ENCODE assay signal across 13 mouse cellular contexts in the genomic region with DNA sequence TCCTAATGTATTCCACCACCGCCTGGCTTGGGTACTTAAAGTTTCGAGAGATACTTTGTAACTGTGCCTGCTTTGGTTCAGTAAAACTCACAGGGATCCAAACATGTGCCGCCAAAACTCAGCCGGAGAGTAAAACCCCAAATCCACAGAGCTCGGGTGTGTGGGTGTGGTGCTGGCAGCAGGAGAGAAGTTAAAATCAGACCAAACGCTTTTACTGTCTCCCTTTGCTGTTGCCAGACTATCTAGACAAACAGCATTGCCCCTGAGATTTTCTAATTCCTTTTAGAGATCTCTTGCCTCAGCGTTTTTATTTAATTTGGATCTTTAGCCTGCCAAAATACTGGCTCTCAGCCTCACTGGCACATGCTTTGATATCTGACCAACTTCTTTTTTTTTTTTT. TPM values are rescaled to one million over a fixed set of nuclear protein-coding genes. Genes with fewer than 3 reads are reported as not detected.
A peak's percentile ranks its signal among the peaks of the same experiment; 100 is the strongest.
DNase-seq lines count a peak whose midpoint lies in the region; ATAC-seq lines count a peak whose summit lies in the region.
"Had no signal": no experiment of that assay in that cellular context is flagged by ENCODE, and none has a peak within 500 bp of the region (broad histone marks: within the 10 kb centered on the region; RNA-seq: fewer than 3 reads in every experiment).

No protein-coding gene starts in this region.

- H3K36me3 ChIP-seq in embryonic facial prominence, embryonic 13.5 days = no peaks in the 10 kb centered on the region
- H3K36me3 ChIP-seq in embryonic facial prominence, embryonic 10.5 days (replicated peaks) = no peaks in the 10 kb centered on the region
- H3K36me3 ChIP-seq: embryonic facial prominence, embryonic 12.5 days; G1E; intestine, embryonic 15.5 days had no signal

- H3K4me1 ChIP-seq in embryonic facial prominence, embryonic 13.5 days = peaks cover 9% of the 10 kb centered on the region; the same call in 1 of the 2 replicates
- H3K4me1 ChIP-seq in embryonic facial prominence, embryonic 10.5 days = no peaks in the 10 kb centered on the region; the same call in 1 of the 2 replicates
- H3K4me1 ChIP-seq: embryonic facial prominence, embryonic 12.5 days; intestine, embryonic 15.5 days had no signal

- H3K4me3 ChIP-seq in embryonic facial prominence, embryonic 13.5 days = no peak overlapping the region
- H3K4me3 ChIP-seq in embryonic facial prominence, embryonic 10.5 days = no peak overlapping the region
- H3K4me3 ChIP-seq: embryonic facial prominence, embryonic 12.5 days; intestine, embryonic 15.5 days had no signal

- H3K27ac ChIP-seq in embryonic facial prominence, embryonic 13.5 days = peak overlapping the region; percentile 68
- no peak overlapping the region for H3K27ac ChIP-seq in embryonic facial prominence, embryonic 10.5 days (replicated peaks)
- H3K27ac ChIP-seq: embryonic facial prominence, embryonic 12.5 days; intestine, embryonic 15.5 days had no signal

- 0 out of 2 replicates have a peak, but pooled peaks cover 3% of the 10 kb centered on the region for H3K27me3 ChIP-seq in embryonic facial prominence, embryonic 13.5 days
- no peaks in the 10 kb centered on the region; the same call in 1 of the 2 replicates for H3K27me3 ChIP-seq in embryonic facial prominence, embryonic 10.5 days (replicated peaks; ENCODE audit: low read depth, poor library complexity, severe bottlenecking)
- H3K27me3 ChIP-seq: embryonic facial prominence, embryonic 12.5 days; intestine, embryonic 15.5 days had no signal

- H3K9ac ChIP-seq in embryonic facial prominence, embryonic 13.5 days = no peak overlapping the region
- H3K9ac ChIP-seq: embryonic facial prominence, embryonic 12.5 days; intestine, embryonic 15.5 days had no signal

- DNase-seq in embryonic facial prominence, embryonic 10.5 days (ENCODE audit: low spot score) = no peak
- peak; percentile 9 for DNase-seq in urinary bladder, postnatal 14 days (ENCODE audit: low spot score)
- no peak for DNase-seq in urinary bladder, postnatal 4 days (ENCODE audit: low spot score in 2 of 2)
- peak; percentile 36 to 44 for DNase-seq in left cerebral cortex, postnatal 10 days (ENCODE audit: extremely low spot score in 1 of 2, low spot score in 2 of 2)
- no peak for DNase-seq in cerebellum, postnatal 25 days
- DNase-seq in natural killer cell, adult 2 months (ENCODE audit: low spot score in 2 of 2) = no peak
- DNase-seq: cerebellum, adult 2 months; kidney, postnatal 4 days had no signal

- no peak overlapping the region for H3K4me2 ChIP-seq in embryonic facial prominence, embryonic 13.5 days
- H3K4me2 ChIP-seq: embryonic facial prominence, embryonic 12.5 days; intestine, embryonic 15.5 days had no signal

- intact Hi-C loops in left cerebral cortex, postnatal 10 days (cut with DNase I) = no loop called here

- WGBS in embryonic facial prominence, embryonic 13.5 days = 35% methylated on average over 7 of the region's 7 CpGs
- 84% methylated on average over 7 of the region's 7 CpGs for WGBS in embryonic facial prominence, embryonic 10.5 days

- no peak for ATAC-seq in embryonic facial prominence, embryonic 13.5 days (ENCODE audit: insufficient number of reproducible peaks, insufficient read depth, low FRiP score, low TSS enrichment, low read depth)
- no peak for ATAC-seq in megakaryocyte progenitor cell, adult 5-6 weeks (replicated peaks; ENCODE audit: poor library complexity)
- ATAC-seq: intestine, embryonic 15.5 days had no signal

- no peaks in the 10 kb centered on the region for H3K9me3 ChIP-seq in embryonic facial prominence, embryonic 13.5 days
- no peaks in the 10 kb centered on the region for H3K9me3 ChIP-seq in embryonic facial prominence, embryonic 10.5 days
- H3K9me3 ChIP-seq: embryonic facial prominence, embryonic 12.5 days; G1E; intestine, embryonic 15.5 days had no signal

RNA-seq across cellular contexts. Expression of a gene that starts 8.5 kb away (rescaled TPM):
- 1,080 and 1,089 TPM in 2 replicates for polyA plus RNA-seq in embryonic facial prominence, embryonic 13.5 days (2015; fragmentation: Nextera tagmentation; extraction: Ambion mirVana)
- 851 and 858 TPM in 2 replicates for polyA plus RNA-seq in embryonic facial prominence, embryonic 10.5 days (2016; fragmentation: Nextera tagmentation; extraction: Ambion mirVana)
- total RNA-seq in left cerebral cortex, postnatal 10 days (2021) = 100 to 1,000 TPM; 615 to 663 TPM
- 908 and 998 TPM in 2 replicates for total RNA-seq in megakaryocyte progenitor cell, adult 5-6 weeks (2015)
- 178 and 183 TPM in 2 replicates for total RNA-seq in megakaryocyte progenitor cell, adult 5-6 weeks (2017)

RNA-seq across cellular contexts. Expression of a gene that starts 27.2 kb away (rescaled TPM):
- polyA plus RNA-seq in embryonic facial prominence, embryonic 13.5 days (2015; fragmentation: Nextera tagmentation; extraction: Ambion mirVana) = 74.7 and 81.9 TPM in 2 replicates
- 80.0 and 86.4 TPM in 2 replicates for polyA plus RNA-seq in embryonic facial prominence, embryonic 10.5 days (2016; fragmentation: Nextera tagmentation; extraction: Ambion mirVana)
- total RNA-seq in left cerebral cortex, postnatal 10 days (2021) = 100 to 1,000 TPM; 146 to 151 TPM
- 112 and 126 TPM in 2 replicates for total RNA-seq in megakaryocyte progenitor cell, adult 5-6 weeks (2015)
- total RNA-seq in megakaryocyte progenitor cell, adult 5-6 weeks (2017) = 35.8 and 51.8 TPM in 2 replicates

Comparison
In these comparisons a context has a peak if more than half of its experiments do, and no peak if none do; other contexts are left out.
1. DNase-seq: peak in urinary bladder, postnatal 14 days (single experiment) and left cerebral cortex, postnatal 10 days (2 of 2); none in embryonic facial prominence, embryonic 10.5 days (single experiment), urinary bladder, postnatal 4 days (0 of 2), cerebellum, postnatal 25 days (0 of 2) and natural killer cell, adult 2 months (0 of 2).